Mouse (Mus musculus) cortical plate, adult 2 months (tissue): ENCODE data around the gene Dph2. TPM values are rescaled to one million over a fixed set of nuclear protein-coding genes. Genes with fewer than 3 reads are reported as not detected.

Experiments used
- H3K27ac ChIP-seq: fragments of 200-500 bp; 2 replicates; pipeline ENCODE4 v1.5.1; 2012; ENCODE audit warnings: low read length, control low read depth, inconsistent platforms; ENCODE audit not compliant: insufficient read depth
- H3K4me1 ChIP-seq: fragments of 200-500 bp; 2 replicates; pipeline ENCODE4 v1.6.1; 2011; ENCODE audit warnings: low read length; ENCODE audit not compliant: control insufficient read depth, insufficient read depth
- H3K4me3 ChIP-seq: fragments of 200-500 bp; 2 replicates; pipeline ENCODE4 v1.5.1; 2011; ENCODE audit warnings: mild to moderate bottlenecking, low read length, control low read depth; ENCODE audit not compliant: insufficient read depth
- CTCF ChIP-seq: fragments of 200-500 bp; IDR thresholded peaks from 2 replicates; pipeline ENCODE4 v1.5.1; 2011; ENCODE audit warnings: mild to moderate bottlenecking, control low read depth, low read length; ENCODE audit not compliant: insufficient read depth; ENCODE audit errors: extremely low read depth
- POLR2A ChIP-seq: fragments of 200-500 bp; IDR thresholded peaks from 2 replicates; pipeline ENCODE4 v1.6.1; 2011; ENCODE audit warnings: mild to moderate bottlenecking, low read length, control low read depth; ENCODE audit not compliant: insufficient read depth; ENCODE audit errors: extremely low read depth
- polyA plus RNA-seq: library from polyadenylated mRNA; depleted of rRNA; stranded (reverse); fragments of >200 nt; gene quantifications from 2 replicates; pipeline ENCODE4 v1.2.3, GENCODE M21; 2012

The Dph2 gene
- polyA plus RNA-seq, 1 experiment, result 13.8 TPM

- TF ChIP-seq POLR2A (no peak), CTCF (no peak)
- H3K4me3 ChIP-seq, result no peak overlapping the region
These were observed 29.5 kb upstream of the Dph2 start for GRCm38 (mm10) chr4:117921358-117921757.

DNA sequence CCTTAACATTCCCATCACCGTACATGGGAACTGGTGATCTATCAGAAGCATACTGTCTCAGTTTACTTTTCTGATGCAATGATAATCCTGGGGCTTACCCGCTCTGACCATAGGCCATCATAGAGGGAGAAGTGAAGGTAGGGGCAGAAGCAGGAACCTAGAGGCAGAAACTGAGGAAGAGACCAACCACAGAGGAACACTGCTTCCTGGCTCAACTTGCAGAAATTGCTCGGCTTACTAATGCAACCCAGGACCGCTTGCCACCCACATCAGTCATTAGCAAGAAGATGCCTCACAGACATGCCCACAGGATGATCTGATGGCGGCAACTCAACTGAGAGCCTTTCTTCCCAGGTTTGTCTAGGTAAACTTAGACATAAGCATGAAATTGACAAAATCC is 26.9 kb upstream of the Dph2 start:
- no peaks in the 10 kb centered on the region for H3K4me1 ChIP-seq
- no peak overlapping the region for H3K4me3 ChIP-seq
- no peak overlapping the region for H3K27ac ChIP-seq
- TF ChIP-seq CTCF (no peak), POLR2A (no peak)

More at GRCm38 (mm10) chr4:117921358-117921757, 29.5 kb upstream of the Dph2 start:
- Histone ChIP-seq H3K4me1 (no peaks in the 10 kb centered on the region; the same call in 1 of the 2 replicates), H3K27ac (no peak overlapping the region)

DNA sequence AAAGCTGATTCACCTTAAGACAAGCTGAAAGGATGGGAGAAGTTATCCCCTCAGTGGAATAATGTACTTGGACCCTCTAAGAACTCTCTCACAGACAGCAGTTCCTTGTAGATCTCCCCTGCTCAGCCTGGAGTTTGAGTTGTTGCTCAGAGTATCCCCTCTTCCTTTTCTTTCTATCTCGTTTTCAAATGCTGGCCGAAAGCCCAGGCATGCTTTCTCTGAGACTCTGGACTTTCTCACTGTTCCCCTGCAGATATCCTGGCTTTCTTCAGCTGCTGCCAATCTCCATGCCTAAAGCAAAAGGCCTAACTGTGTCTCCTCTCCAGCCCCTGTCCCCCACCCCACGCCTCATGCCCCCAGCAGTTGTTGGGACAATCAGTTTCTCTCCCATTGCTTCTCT is 26.4 kb upstream of the Dph2 start:
- TF ChIP-seq POLR2A (no peak), CTCF (no peak)
- no peak overlapping the region for H3K4me3 ChIP-seq
- H3K27ac ChIP-seq, result no peak overlapping the region
- H3K4me1 ChIP-seq, result no peaks in the 10 kb centered on the region; the same call in 1 of the 2 replicates

- Histone ChIP-seq H3K27ac (no peak overlapping the region), H3K4me3 (no peak overlapping the region)
- no peak for TF ChIP-seq CTCF
- no peak for TF ChIP-seq POLR2A
These were observed 26.0 kb upstream of the Dph2 start for GRCm38 (mm10) chr4:117917847-117918246.

GRCm38 (mm10) chr4:117917402-117917801 is 25.6 kb upstream of the Dph2 start:
- peaks cover 4% of the 10 kb centered on the region for H3K4me1 ChIP-seq
- H3K27ac ChIP-seq, result no peak overlapping the region
- H3K4me3 ChIP-seq, result no peak overlapping the region
- TF ChIP-seq CTCF (no peak), POLR2A (no peak)

More at GRCm38 (mm10) chr4:117917847-117918246, 26.0 kb upstream of the Dph2 start:
- peaks cover 2% of the 10 kb centered on the region for H3K4me1 ChIP-seq

GRCm38 (mm10) chr4:117916386-117916785 is 24.6 kb upstream of the Dph2 start:
- no peak overlapping the region; the same call in 1 of the 2 replicates for H3K4me3 ChIP-seq
- TF ChIP-seq CTCF, result no peak
- TF ChIP-seq POLR2A, result no peak
- H3K27ac ChIP-seq, result no peak overlapping the region
- peaks cover 9% of the 10 kb centered on the region for H3K4me1 ChIP-seq

DNA sequence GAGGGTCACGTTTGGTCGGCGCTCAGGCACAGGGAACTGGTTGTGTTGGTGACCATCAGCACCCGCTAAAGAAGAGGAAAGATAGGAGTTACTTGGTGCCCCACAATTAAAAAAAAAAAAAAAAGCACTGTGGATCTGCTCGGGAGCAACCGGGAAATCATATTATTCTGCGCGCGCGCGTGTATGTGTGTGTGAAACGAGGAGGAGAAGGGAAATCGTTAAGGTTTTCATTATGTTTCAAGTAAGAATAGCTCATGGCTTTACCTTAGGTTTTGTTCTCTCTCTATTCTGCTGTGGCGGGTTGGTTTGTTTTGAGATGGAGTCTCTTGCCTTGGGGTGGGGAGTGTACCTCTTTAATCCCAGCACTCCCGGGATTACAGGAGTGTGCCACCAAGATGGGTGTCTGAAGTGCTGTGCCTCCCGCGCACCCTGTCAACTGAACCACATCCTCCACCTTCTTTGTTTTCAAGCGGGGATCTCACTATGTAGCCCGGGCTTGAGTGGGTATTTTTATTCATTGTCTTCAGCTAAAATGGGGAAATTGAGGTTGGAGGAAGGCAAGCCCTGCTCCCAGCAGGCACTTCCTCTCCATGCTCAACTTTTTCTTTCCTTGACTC is 23.8 kb upstream of the Dph2 start:
- no peak overlapping the region for H3K27ac ChIP-seq
- peak overlapping the region; percentile 50 for H3K4me3 ChIP-seq
- TF ChIP-seq POLR2A (no peak), CTCF (no peak)
- peaks cover 10% of the 10 kb centered on the region for H3K4me1 ChIP-seq

GRCm38 (mm10) chr4:117914591-117915442 is 23.0 kb upstream of the Dph2 start, which contains the start of gene Ipo13:
Gene Ipo13 (minus strand): TSS chr4:117914999.
- peak within 1 kb of the TSS; percentile 94 for H3K27ac ChIP-seq
- no peak for TF ChIP-seq CTCF
- TF ChIP-seq POLR2A, result peak; percentile 70
- H3K4me3 ChIP-seq, result peak within 1 kb of the TSS; percentile 50
- H3K4me1 ChIP-seq, result peaks cover 10% of the 10 kb centered on the region

DNA sequence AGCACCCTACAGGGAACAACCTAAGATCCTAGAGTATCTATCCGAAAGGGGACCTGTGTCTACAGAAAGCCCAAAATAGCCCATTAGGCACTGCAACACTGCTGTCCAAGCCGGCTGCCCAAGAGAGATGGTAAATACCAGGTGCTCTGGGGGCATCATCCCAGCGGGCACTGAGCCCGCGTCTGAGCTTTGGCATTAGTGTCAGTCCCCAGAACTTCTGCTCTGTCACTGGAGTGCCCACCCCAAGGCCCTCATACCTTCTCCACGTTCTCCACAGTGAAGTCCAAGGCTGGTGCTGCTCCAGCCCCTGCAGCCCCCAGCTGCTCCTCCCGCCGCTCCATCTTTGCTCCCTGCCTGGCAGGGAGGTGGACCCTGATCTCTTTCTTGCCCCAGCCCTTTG is 22.2 kb upstream of the Dph2 start:
- no peak for TF ChIP-seq POLR2A
- no peak for TF ChIP-seq CTCF
- Histone ChIP-seq H3K4me3 (peak overlapping the region; percentile 50), H3K27ac (peak overlapping the region; percentile 94; the same call in 1 of the 2 replicates), H3K4me1 (peaks cover 12% of the 10 kb centered on the region)
